Mouse (Mus musculus) kidney, adult 2 months (tissue): ENCODE measurements around the gene Madcam1.

Experiments used
- CTCF ChIP-seq: fragments of 200-500 bp; conservative IDR thresholded peaks from 2 replicates; pipeline ENCODE4 v1.5.1; 2011; ENCODE audit warnings: low read depth, mild to moderate bottlenecking, control low read depth, low read length, moderate library complexity, mixed read lengths; ENCODE audit not compliant: insufficient read depth, insufficient read length
- POLR2A ChIP-seq: fragments of 200-500 bp; IDR thresholded peaks from one replicate; pipeline ENCODE4 v1.6.1; 2011; ENCODE audit warnings: low read depth, low read length, control low read depth

- no peak for TF ChIP-seq POLR2A
- no peak for TF ChIP-seq CTCF
Observed at GRCm38 (mm10) chr10:79707162-79707561, 42.8 kb downstream of the Madcam1 start.
